14 mouse cellular contexts compared by ENCODE assay signal in the genomic region with DNA sequence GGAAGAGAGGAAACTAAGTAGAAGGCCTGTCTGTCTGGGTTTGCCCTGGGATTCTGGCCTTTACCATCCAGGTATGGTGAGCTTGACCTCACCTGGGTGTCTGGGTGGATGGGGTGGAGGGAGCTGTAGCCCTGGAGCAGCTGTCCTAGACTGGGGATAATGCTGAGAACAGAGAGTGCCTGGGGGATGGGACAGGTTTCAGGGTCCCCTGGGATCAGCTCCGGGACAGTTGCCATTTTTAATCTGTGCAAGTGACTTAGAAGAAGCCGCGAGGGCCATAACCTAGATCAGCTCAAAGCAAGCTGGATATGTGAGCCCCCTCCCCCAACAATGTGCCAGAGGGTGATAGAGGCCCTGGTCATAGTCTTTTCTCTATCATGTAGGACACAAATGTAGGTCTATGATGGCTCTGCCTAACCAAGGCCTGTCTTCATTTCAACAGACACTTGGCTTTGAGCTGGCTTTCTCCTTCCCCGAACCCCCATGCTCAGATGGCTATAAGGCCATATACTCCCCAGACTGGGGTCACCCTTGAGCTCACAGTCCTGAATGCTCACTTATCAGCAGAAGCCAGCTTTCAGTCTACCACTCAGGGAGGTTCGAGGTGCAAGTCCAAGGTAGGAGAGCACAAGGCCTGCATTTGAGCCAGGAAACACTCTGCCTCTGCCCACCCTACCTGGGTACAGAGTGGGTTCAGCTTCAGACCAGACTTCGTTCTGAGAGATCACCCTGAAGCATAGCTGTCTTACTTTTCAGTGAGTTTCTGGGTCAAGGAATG. TPM values are rescaled to one million over a fixed set of nuclear protein-coding genes. Genes with fewer than 3 reads are reported as not detected.
A peak's percentile ranks its signal among the peaks of the same experiment; 100 is the strongest.
DNase-seq lines count a peak whose midpoint lies in the region; ATAC-seq lines count a peak whose summit lies in the region.
"Had no signal": no experiment of that assay in that cellular context is flagged by ENCODE, and none has a peak within 500 bp of the region (broad histone marks: within the 10 kb centered on the region; RNA-seq: fewer than 3 reads in every experiment).

No protein-coding gene starts in this region.

- WGBS in embryonic facial prominence, embryonic 11.5 days, result 84% methylated on average over 6 of the region's 6 CpGs
- WGBS in embryonic facial prominence, embryonic 10.5 days, result 82% methylated on average over 6 of the region's 6 CpGs
- 52% methylated on average over 6 of the region's 6 CpGs for WGBS in liver, embryonic 11.5 days
- WGBS in heart, embryonic 13.5 days, result 71% methylated on average over 6 of the region's 6 CpGs
- 77% methylated on average over 6 of the region's 6 CpGs for WGBS in hindbrain, embryonic 16.5 days

- H3K4me1 ChIP-seq in embryonic facial prominence, embryonic 11.5 days (ENCODE audit: control insufficient read depth, insufficient read depth, low read length), result no peaks in the 10 kb centered on the region; the same call in 1 of the 2 replicates
- H3K4me1 ChIP-seq in embryonic facial prominence, embryonic 10.5 days, result peaks cover 37% of the 10 kb centered on the region
- peaks cover 44% of the 10 kb centered on the region for H3K4me1 ChIP-seq in liver, embryonic 11.5 days (replicated peaks; ENCODE audit: control insufficient read depth, insufficient read depth, low read length)
- peaks cover 32% of the 10 kb centered on the region for H3K4me1 ChIP-seq in heart, embryonic 13.5 days
- H3K4me1 ChIP-seq in hindbrain, embryonic 16.5 days (ENCODE audit: control insufficient read depth, insufficient read depth, low read depth, low read length), result no peaks in the 10 kb centered on the region

- H3K4me2 ChIP-seq in embryonic facial prominence, embryonic 11.5 days (ENCODE audit: low read depth, low read length), result no peak overlapping the region
- no peak overlapping the region for H3K4me2 ChIP-seq in liver, embryonic 11.5 days
- H3K4me2 ChIP-seq in heart, embryonic 13.5 days, result no peak overlapping the region
- H3K4me2 ChIP-seq in hindbrain, embryonic 16.5 days (ENCODE audit: low read length), result no peak overlapping the region
- H3K4me2 ChIP-seq: hindbrain, embryonic 15.5 days; neural tube, embryonic 15.5 days had no signal

- no peaks in the 10 kb centered on the region for H3K27me3 ChIP-seq in embryonic facial prominence, embryonic 11.5 days (ENCODE audit: control insufficient read depth, insufficient read depth, low read length)
- H3K27me3 ChIP-seq in embryonic facial prominence, embryonic 10.5 days (replicated peaks; ENCODE audit: low read depth, poor library complexity, severe bottlenecking), result no peaks in the 10 kb centered on the region
- no peaks in the 10 kb centered on the region for H3K27me3 ChIP-seq in liver, embryonic 11.5 days (replicated peaks; ENCODE audit: control insufficient read depth, insufficient read depth, low read length)
- no peaks in the 10 kb centered on the region for H3K27me3 ChIP-seq in heart, embryonic 13.5 days (replicated peaks)
- no peaks in the 10 kb centered on the region for H3K27me3 ChIP-seq in hindbrain, embryonic 16.5 days (replicated peaks; ENCODE audit: control insufficient read depth, insufficient read depth, low read length)
- H3K27me3 ChIP-seq: hindbrain, embryonic 15.5 days had no signal

- no peak overlapping the region for H3K4me3 ChIP-seq in embryonic facial prominence, embryonic 11.5 days (ENCODE audit: low read depth, low read length)
- no peak overlapping the region for H3K4me3 ChIP-seq in embryonic facial prominence, embryonic 10.5 days
- no peak overlapping the region for H3K4me3 ChIP-seq in liver, embryonic 11.5 days (ENCODE audit: low read depth, low read length)
- H3K4me3 ChIP-seq in heart, embryonic 13.5 days, result no peak overlapping the region
- no peak overlapping the region for H3K4me3 ChIP-seq in hindbrain, embryonic 16.5 days (ENCODE audit: low read length)
- H3K4me3 ChIP-seq: hindbrain, embryonic 15.5 days; neural tube, embryonic 15.5 days had no signal

- no peaks in the 10 kb centered on the region for H3K9me3 ChIP-seq in embryonic facial prominence, embryonic 11.5 days (replicated peaks; ENCODE audit: control insufficient read depth, low read length)
- H3K9me3 ChIP-seq in embryonic facial prominence, embryonic 10.5 days, result no peaks in the 10 kb centered on the region
- no peaks in the 10 kb centered on the region for H3K9me3 ChIP-seq in liver, embryonic 11.5 days (ENCODE audit: control insufficient read depth, low read length)
- no peaks in the 10 kb centered on the region for H3K9me3 ChIP-seq in heart, embryonic 13.5 days
- no peaks in the 10 kb centered on the region for H3K9me3 ChIP-seq in hindbrain, embryonic 16.5 days (ENCODE audit: control insufficient read depth, low read length)
- H3K9me3 ChIP-seq: hindbrain, embryonic 15.5 days; neural tube, embryonic 15.5 days had no signal

- no peak overlapping the region for H3K27ac ChIP-seq in embryonic facial prominence, embryonic 11.5 days (replicated peaks; ENCODE audit: low read depth, low read length)
- H3K27ac ChIP-seq in embryonic facial prominence, embryonic 10.5 days (replicated peaks), result no peak overlapping the region; the same call in 1 of the 2 replicates
- H3K27ac ChIP-seq in liver, embryonic 11.5 days (ENCODE audit: low read depth, low read length), result no peak overlapping the region
- H3K27ac ChIP-seq in heart, embryonic 13.5 days (replicated peaks), result 0 out of 2 replicates have a peak overlapping the region, but pooled peaks have one; percentile 43
- no peak overlapping the region for H3K27ac ChIP-seq in hindbrain, embryonic 16.5 days (ENCODE audit: low read depth, low read length)
- H3K27ac ChIP-seq: hindbrain, embryonic 15.5 days; macrophage; neural tube, embryonic 15.5 days had no signal

- DNase-seq in embryonic facial prominence, embryonic 11.5 days (ENCODE audit: low spot score), result no peak
- DNase-seq in embryonic facial prominence, embryonic 10.5 days (ENCODE audit: low spot score), result no peak
- no peak for DNase-seq in liver, embryonic 11.5 days (ENCODE audit: low spot score)
- no peak for DNase-seq in liver
- DNase-seq: cerebellum, adult 11-12 months had no signal

- H3K36me3 ChIP-seq in embryonic facial prominence, embryonic 11.5 days (replicated peaks; ENCODE audit: control insufficient read depth, insufficient read depth, low read depth, low read length), result no peaks in the 10 kb centered on the region
- no peaks in the 10 kb centered on the region for H3K36me3 ChIP-seq in embryonic facial prominence, embryonic 10.5 days (replicated peaks)
- no peaks in the 10 kb centered on the region for H3K36me3 ChIP-seq in liver, embryonic 11.5 days (ENCODE audit: control insufficient read depth, insufficient read depth, low read length)
- no peaks in the 10 kb centered on the region for H3K36me3 ChIP-seq in heart, embryonic 13.5 days
- H3K36me3 ChIP-seq in hindbrain, embryonic 16.5 days (ENCODE audit: control insufficient read depth, insufficient read depth, low read length), result no peaks in the 10 kb centered on the region
- H3K36me3 ChIP-seq: hindbrain, embryonic 15.5 days; neural tube, embryonic 15.5 days had no signal

- no peak overlapping the region for H3K9ac ChIP-seq in embryonic facial prominence, embryonic 11.5 days (replicated peaks; ENCODE audit: low read length)
- H3K9ac ChIP-seq in liver, embryonic 11.5 days (ENCODE audit: low read depth, low read length), result peak overlapping the region; percentile 25; the same call in 1 of the 2 replicates
- H3K9ac ChIP-seq in heart, embryonic 13.5 days, result no peak overlapping the region
- no peak overlapping the region for H3K9ac ChIP-seq in hindbrain, embryonic 16.5 days (ENCODE audit: low read depth, low read length)
- H3K9ac ChIP-seq: hindbrain, embryonic 15.5 days; neural tube, embryonic 15.5 days had no signal

- ATAC-seq in embryonic facial prominence, embryonic 11.5 days (replicated peaks; ENCODE audit: insufficient number of reproducible peaks, low FRiP score, low TSS enrichment, low read depth), result 0 out of 2 replicates have a peak, but pooled peaks have one; percentile 29
- peak; percentile 56 for ATAC-seq in liver, embryonic 11.5 days (replicated peaks; ENCODE audit: low FRiP score)
- no peak for ATAC-seq in heart, embryonic 13.5 days (ENCODE audit: extremely low read depth, insufficient number of reproducible peaks, low FRiP score, low TSS enrichment)
- peak; percentile 42 for ATAC-seq in megakaryocyte-erythroid progenitor cell, adult 5-6 weeks (replicated peaks; ENCODE audit: low FRiP score, low TSS enrichment, poor library complexity, severe bottlenecking)
- ATAC-seq in hindbrain, embryonic 16.5 days, result no peak

RNA-seq across cellular contexts. Expression of a gene that starts 8.4 kb away (rescaled TPM):
- 0.11 and 0.15 TPM in 2 replicates for polyA plus RNA-seq in embryonic facial prominence, embryonic 11.5 days (2014; fragmentation: Nextera tagmentation; extraction: Ambion mirVana)
- polyA plus RNA-seq in embryonic facial prominence, embryonic 10.5 days (2016; fragmentation: Nextera tagmentation; extraction: Ambion mirVana), result 0.11 and 0.16 TPM in 2 replicates
- 0.13 TPM in 1 of 2 replicates, not detected in the other for polyA plus RNA-seq in liver, embryonic 11.5 days (2014; fragmentation: Nextera tagmentation; extraction: Ambion mirVana)
- 0.11 and 0.27 TPM in 2 replicates for polyA plus RNA-seq in heart, embryonic 13.5 days (2015; fragmentation: Nextera tagmentation; extraction: Ambion mirVana)
- not detected in 2 replicates for total RNA-seq in megakaryocyte-erythroid progenitor cell, adult 5-6 weeks (2014; fragmentation: Nextera tagmentation)
- total RNA-seq in megakaryocyte-erythroid progenitor cell, adult 5-6 weeks (2017), result not detected in 2 replicates
- 0.09 TPM in 1 of 2 replicates, not detected in the other for polyA plus RNA-seq in hindbrain, embryonic 16.5 days (2015; fragmentation: Nextera tagmentation; extraction: Ambion mirVana)
- total RNA-seq: adrenal gland, postnatal 36 days; granulocyte monocyte progenitor cell, adult 5-6 weeks had no signal
- polyA plus RNA-seq: liver, embryonic 16.5 days; macrophage had no signal

RNA-seq across cellular contexts. Expression of a gene that starts 12.3 kb away (rescaled TPM):
- 166 and 169 TPM in 2 replicates for polyA plus RNA-seq in embryonic facial prominence, embryonic 11.5 days (2014; fragmentation: Nextera tagmentation; extraction: Ambion mirVana)
- polyA plus RNA-seq in embryonic facial prominence, embryonic 10.5 days (2016; fragmentation: Nextera tagmentation; extraction: Ambion mirVana), result 173 and 174 TPM in 2 replicates
- polyA plus RNA-seq in liver, embryonic 11.5 days (2014; fragmentation: Nextera tagmentation; extraction: Ambion mirVana), result 149 and 156 TPM in 2 replicates
- 109 and 118 TPM in 2 replicates for polyA plus RNA-seq in heart, embryonic 13.5 days (2015; fragmentation: Nextera tagmentation; extraction: Ambion mirVana)
- total RNA-seq in megakaryocyte-erythroid progenitor cell, adult 5-6 weeks (2014; fragmentation: Nextera tagmentation), result 65.2 and 70.9 TPM in 2 replicates
- 106 and 151 TPM in 2 replicates for total RNA-seq in megakaryocyte-erythroid progenitor cell, adult 5-6 weeks (2017)
- 121 and 126 TPM in 2 replicates for polyA plus RNA-seq in hindbrain, embryonic 16.5 days (2015; fragmentation: Nextera tagmentation; extraction: Ambion mirVana)

RNA-seq across cellular contexts. Expression of a gene that starts 25.4 kb away (rescaled TPM):
- 7.4 and 9.0 TPM in 2 replicates for polyA plus RNA-seq in embryonic facial prominence, embryonic 11.5 days (2014; fragmentation: Nextera tagmentation; extraction: Ambion mirVana)
- 16.4 and 20.1 TPM in 2 replicates for polyA plus RNA-seq in embryonic facial prominence, embryonic 10.5 days (2016; fragmentation: Nextera tagmentation; extraction: Ambion mirVana)
- polyA plus RNA-seq in liver, embryonic 11.5 days (2014; fragmentation: Nextera tagmentation; extraction: Ambion mirVana), result 25.2 and 26.9 TPM in 2 replicates
- 10.6 TPM in 2 replicates for polyA plus RNA-seq in heart, embryonic 13.5 days (2015; fragmentation: Nextera tagmentation; extraction: Ambion mirVana)
- total RNA-seq in megakaryocyte-erythroid progenitor cell, adult 5-6 weeks (2014; fragmentation: Nextera tagmentation), result 22.8 and 38.7 TPM in 2 replicates
- total RNA-seq in megakaryocyte-erythroid progenitor cell, adult 5-6 weeks (2017), result 22.3 and 33.5 TPM in 2 replicates
- 19.1 and 22.7 TPM in 2 replicates for polyA plus RNA-seq in hindbrain, embryonic 16.5 days (2015; fragmentation: Nextera tagmentation; extraction: Ambion mirVana)

RNA-seq across cellular contexts. Expression of a gene that starts 35.6 kb away (rescaled TPM):
- polyA plus RNA-seq in embryonic facial prominence, embryonic 11.5 days (2014; fragmentation: Nextera tagmentation; extraction: Ambion mirVana), result 77.0 and 79.1 TPM in 2 replicates
- 93.3 and 93.4 TPM in 2 replicates for polyA plus RNA-seq in embryonic facial prominence, embryonic 10.5 days (2016; fragmentation: Nextera tagmentation; extraction: Ambion mirVana)
- polyA plus RNA-seq in liver, embryonic 11.5 days (2014; fragmentation: Nextera tagmentation; extraction: Ambion mirVana), result 61.1 and 65.6 TPM in 2 replicates
- polyA plus RNA-seq in heart, embryonic 13.5 days (2015; fragmentation: Nextera tagmentation; extraction: Ambion mirVana), result 77.4 and 79.8 TPM in 2 replicates
- total RNA-seq in megakaryocyte-erythroid progenitor cell, adult 5-6 weeks (2014; fragmentation: Nextera tagmentation), result 38.6 and 48.6 TPM in 2 replicates
- total RNA-seq in megakaryocyte-erythroid progenitor cell, adult 5-6 weeks (2017), result 34.9 and 38.1 TPM in 2 replicates
- 284 and 286 TPM in 2 replicates for polyA plus RNA-seq in hindbrain, embryonic 16.5 days (2015; fragmentation: Nextera tagmentation; extraction: Ambion mirVana)

Comparison
In these comparisons a context has a peak if more than half of its experiments do, and no peak if none do; other contexts are left out.
1. ATAC-seq: peak in embryonic facial prominence, embryonic 11.5 days (single experiment), liver, embryonic 11.5 days (single experiment) and megakaryocyte-erythroid progenitor cell, adult 5-6 weeks (single experiment); none in heart, embryonic 13.5 days (single experiment) and hindbrain, embryonic 16.5 days (single experiment).